Mouse (Mus musculus): ENCODE results near the gene Slc8b1. TPM values are rescaled to one million over a fixed set of nuclear protein-coding genes. Genes with fewer than 3 reads are reported as not detected.

Slc8b1 gene
- total RNA-seq, 1 experiment: 20.5 TPM

DNA sequence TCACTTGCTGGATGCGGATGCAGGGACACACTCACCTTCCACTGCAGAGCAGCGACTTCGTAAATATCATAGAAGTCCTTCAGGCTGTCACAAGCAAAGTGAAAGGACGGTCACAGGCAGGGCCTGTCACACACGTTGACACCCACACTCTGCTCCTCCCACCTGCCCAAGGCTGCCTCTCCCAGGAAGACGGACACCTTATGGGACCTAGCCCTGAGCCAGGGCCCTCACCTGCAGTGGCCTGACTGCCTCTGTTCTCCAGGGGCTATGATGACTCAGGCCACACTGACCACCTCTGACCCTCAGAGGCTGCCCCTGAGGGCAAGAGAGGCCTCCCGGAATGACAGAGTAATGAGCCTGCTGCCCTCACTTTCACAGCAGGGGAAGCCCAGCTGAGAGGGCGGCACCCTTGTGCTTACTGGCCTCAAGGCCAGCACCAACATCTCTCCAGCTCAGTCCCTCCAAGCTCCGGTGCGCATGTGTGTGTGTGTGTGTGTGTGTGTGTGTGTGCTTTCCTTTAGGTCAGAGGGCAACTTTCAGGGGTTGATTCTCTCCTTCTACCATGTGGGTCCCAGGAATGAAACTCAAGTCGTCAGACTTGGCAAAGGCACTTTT is 37.4 kb downstream of the Slc8b1 start:
- Histone ChIP-seq H3K27ac (ENCODE audit: insufficient read depth, low read depth, low read length, poor library complexity, severe bottlenecking) (no peak overlapping the region), H3K4me3 (ENCODE audit: insufficient read depth in 1 of 2, low read depth in 1 of 2, low read length in 2 of 2, poor library complexity in 1 of 2, severe bottlenecking in 1 of 2) (no peak overlapping the region), H3K9me3 (ENCODE audit: control insufficient read depth, insufficient read depth, low read depth, low read length) (no peaks in the 10 kb centered on the region), H3K4me1 (ENCODE audit: control insufficient read depth in 2 of 2, insufficient read depth in 2 of 2, low read length in 2 of 2, poor library complexity in 1 of 2) (peaks cover 2 to 5% of the 10 kb centered on the region in 2 experiments; a peak in 1 of 4 replicates), H3K36me3 (ENCODE audit: control insufficient read depth, insufficient read depth, low read length, poor library complexity, severe bottlenecking) (no peaks in the 10 kb centered on the region; the same call in 1 of the 2 replicates), H3K9ac (ENCODE audit: insufficient read depth, low read depth, low read length, poor library complexity, severe bottlenecking) (no peak overlapping the region)
- in situ Hi-C loops (cut with MboI; ENCODE audit: low sequenced_read_pairs in 2 of 2, unreplicated experiment in 2 of 2): no loop called here
- DNase-seq (ENCODE audit: low read depth, low spot score): no peak
- TF ChIP-seq CHD2 (IDR thresholded peaks at IDR 0.05; ENCODE audit: low read depth, low read length) (no peak), MAFK (IDR thresholded peaks at IDR 0.05; ENCODE audit: insufficient read depth, low read depth, low read length) (no peak), HCFC1 (IDR thresholded peaks at IDR 0.05; ENCODE audit: borderline replicate concordance, insufficient read depth, low read length) (no peak), ZNF384 (IDR thresholded peaks at IDR 0.05; ENCODE audit: low read depth, low read length) (no peak)

DNA sequence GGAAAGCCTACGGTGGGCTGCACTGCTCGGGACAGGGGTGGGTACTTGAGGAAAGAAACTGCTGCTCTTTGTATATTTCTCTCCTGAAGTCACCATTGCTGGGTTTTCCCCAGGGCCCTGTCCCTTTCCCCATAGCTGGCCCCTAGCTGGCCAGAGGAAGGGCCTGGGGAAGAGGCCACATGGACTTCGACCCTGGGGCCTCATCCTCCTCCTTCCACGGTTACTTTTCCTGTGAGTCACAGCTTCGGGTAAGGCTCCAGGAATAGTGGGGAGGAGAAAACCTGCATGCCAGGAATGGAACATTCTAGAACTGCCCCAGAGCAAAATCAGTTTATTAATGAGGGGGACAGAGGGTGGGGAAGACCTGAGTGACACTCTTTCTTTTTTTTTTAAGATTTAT is 39.2 kb downstream of the Slc8b1 start:
- in situ Hi-C loops (cut with MboI; ENCODE audit: low sequenced_read_pairs in 2 of 2, unreplicated experiment in 2 of 2): no loop called here
- Histone ChIP-seq H3K9ac (ENCODE audit: insufficient read depth, low read depth, low read length, poor library complexity, severe bottlenecking) (no peak overlapping the region), H3K4me1 (ENCODE audit: control insufficient read depth in 2 of 2, insufficient read depth in 2 of 2, low read length in 2 of 2, poor library complexity in 1 of 2) (peaks cover 2 to 7% of the 10 kb centered on the region in 2 experiments; a peak in 1 of 4 replicates), H3K27ac (ENCODE audit: insufficient read depth, low read depth, low read length, poor library complexity, severe bottlenecking) (no peak overlapping the region), H3K9me3 (ENCODE audit: control insufficient read depth, insufficient read depth, low read depth, low read length) (no peaks in the 10 kb centered on the region), H3K36me3 (ENCODE audit: control insufficient read depth, insufficient read depth, low read length, poor library complexity, severe bottlenecking) (no peaks in the 10 kb centered on the region; the same call in 1 of the 2 replicates), H3K4me3 (ENCODE audit: insufficient read depth in 1 of 2, low read depth in 1 of 2, low read length in 2 of 2, poor library complexity in 1 of 2, severe bottlenecking in 1 of 2) (no peak overlapping the region; a peak in 1 of 4 replicates)
- no peak for TF ChIP-seq HCFC1 (IDR thresholded peaks at IDR 0.05; ENCODE audit: borderline replicate concordance, insufficient read depth, low read length)
- TF ChIP-seq ZC3H11A (IDR thresholded peaks at IDR 0.05; ENCODE audit: borderline replicate concordance, low read depth, low read length): no peak
- no peak for TF ChIP-seq ZNF384 (IDR thresholded peaks at IDR 0.05; ENCODE audit: low read depth, low read length)
- no peak for TF ChIP-seq MAFK (IDR thresholded peaks at IDR 0.05; ENCODE audit: insufficient read depth, low read depth, low read length)
- TF ChIP-seq CHD2 (IDR thresholded peaks at IDR 0.05; ENCODE audit: low read depth, low read length): no peak
- no peak for DNase-seq (ENCODE audit: low read depth, low spot score)

GRCm38 (mm10) chr5:120550673-120551072 is 39.7 kb downstream of the Slc8b1 start:
- peaks cover 2% of the 10 kb centered on the region; the same call in 1 of the 2 replicates for H3K36me3 ChIP-seq (ENCODE audit: control insufficient read depth, insufficient read depth, low read length, poor library complexity, severe bottlenecking)
- H3K9me3 ChIP-seq (ENCODE audit: control insufficient read depth, insufficient read depth, low read depth, low read length): no peaks in the 10 kb centered on the region
- in situ Hi-C loops (cut with MboI; ENCODE audit: low sequenced_read_pairs in 2 of 2, unreplicated experiment in 2 of 2): no loop called here
- H3K27ac ChIP-seq (ENCODE audit: insufficient read depth, low read depth, low read length, poor library complexity, severe bottlenecking): no peak overlapping the region; the same call in 1 of the 2 replicates
- peaks cover 2 to 9% of the 10 kb centered on the region in 2 experiments; a peak in 1 of 4 replicates for H3K4me1 ChIP-seq (ENCODE audit: control insufficient read depth in 2 of 2, insufficient read depth in 2 of 2, low read length in 2 of 2, poor library complexity in 1 of 2)
- TF ChIP-seq CHD2 (IDR thresholded peaks at IDR 0.05; ENCODE audit: low read depth, low read length): no peak
- no peak for TF ChIP-seq ZNF384 (IDR thresholded peaks at IDR 0.05; ENCODE audit: low read depth, low read length)
- no peak for TF ChIP-seq HCFC1 (IDR thresholded peaks at IDR 0.05; ENCODE audit: borderline replicate concordance, insufficient read depth, low read length)
- no peak for TF ChIP-seq MAFK (IDR thresholded peaks at IDR 0.05; ENCODE audit: insufficient read depth, low read depth, low read length)
- no peak for TF ChIP-seq ZC3H11A (IDR thresholded peaks at IDR 0.05; ENCODE audit: borderline replicate concordance, low read depth, low read length)
- no peak overlapping the region for H3K4me3 ChIP-seq (ENCODE audit: insufficient read depth in 1 of 2, low read depth in 1 of 2, low read length in 2 of 2, poor library complexity in 1 of 2, severe bottlenecking in 1 of 2)
- DNase-seq (ENCODE audit: low read depth, low spot score): no peak
- no peak overlapping the region for H3K9ac ChIP-seq (ENCODE audit: insufficient read depth, low read depth, low read length, poor library complexity, severe bottlenecking)

DNA sequence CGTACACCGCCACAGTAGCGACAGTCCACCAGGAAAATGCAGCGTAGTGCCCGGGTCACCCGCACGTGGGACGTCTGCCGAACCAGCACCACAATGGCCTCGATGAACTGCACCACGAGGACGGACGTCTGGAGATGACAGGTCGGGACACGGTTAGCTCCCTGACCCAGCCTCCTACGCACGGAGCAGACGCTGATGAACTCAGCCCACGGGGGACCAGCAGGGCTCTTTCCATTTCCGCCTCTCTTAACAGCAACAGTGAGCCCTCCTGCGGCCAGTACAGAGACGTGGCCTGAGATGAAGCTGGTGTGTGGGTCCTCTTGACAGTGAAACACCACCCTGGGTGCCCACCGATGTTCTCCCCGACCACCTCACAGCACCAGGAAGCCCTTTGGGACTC is 44.9 kb downstream of the Slc8b1 start:
- Histone ChIP-seq H3K9ac (ENCODE audit: insufficient read depth, low read depth, low read length, poor library complexity, severe bottlenecking) (no peak overlapping the region; the same call in 1 of the 2 replicates), H3K4me1 (ENCODE audit: control insufficient read depth in 2 of 2, insufficient read depth in 2 of 2, low read length in 2 of 2, poor library complexity in 1 of 2) (peaks cover 0 to 33% of the 10 kb centered on the region in 2 experiments; a peak in 3 of 4 replicates), H3K4me3 (ENCODE audit: insufficient read depth in 1 of 2, low read depth in 1 of 2, low read length in 2 of 2, poor library complexity in 1 of 2, severe bottlenecking in 1 of 2) (peak overlapping the region in 1 of 2 experiments; percentile 1; a peak in 1 of 4 replicates), H3K36me3 (ENCODE audit: control insufficient read depth, insufficient read depth, low read length, poor library complexity, severe bottlenecking) (peaks cover 6% of the 10 kb centered on the region; the same call in 1 of the 2 replicates), H3K9me3 (ENCODE audit: control insufficient read depth, insufficient read depth, low read depth, low read length) (no peaks in the 10 kb centered on the region), H3K27ac (ENCODE audit: insufficient read depth, low read depth, low read length, poor library complexity, severe bottlenecking) (no peak overlapping the region)
- DNase-seq (ENCODE audit: low read depth, low spot score): no peak
- no peak for TF ChIP-seq HCFC1 (IDR thresholded peaks at IDR 0.05; ENCODE audit: borderline replicate concordance, insufficient read depth, low read length)
- TF ChIP-seq CHD2 (IDR thresholded peaks at IDR 0.05; ENCODE audit: low read depth, low read length): no peak
- no peak for TF ChIP-seq ZC3H11A (IDR thresholded peaks at IDR 0.05; ENCODE audit: borderline replicate concordance, low read depth, low read length)
- no peak for TF ChIP-seq ZNF384 (IDR thresholded peaks at IDR 0.05; ENCODE audit: low read depth, low read length)
- TF ChIP-seq MAFK (IDR thresholded peaks at IDR 0.05; ENCODE audit: insufficient read depth, low read depth, low read length): no peak
- in situ Hi-C loops (cut with MboI; ENCODE audit: low sequenced_read_pairs in 2 of 2, unreplicated experiment in 2 of 2): no loop called here
